ENCODE assay signal across 13 mouse cellular contexts in the genomic region with DNA sequence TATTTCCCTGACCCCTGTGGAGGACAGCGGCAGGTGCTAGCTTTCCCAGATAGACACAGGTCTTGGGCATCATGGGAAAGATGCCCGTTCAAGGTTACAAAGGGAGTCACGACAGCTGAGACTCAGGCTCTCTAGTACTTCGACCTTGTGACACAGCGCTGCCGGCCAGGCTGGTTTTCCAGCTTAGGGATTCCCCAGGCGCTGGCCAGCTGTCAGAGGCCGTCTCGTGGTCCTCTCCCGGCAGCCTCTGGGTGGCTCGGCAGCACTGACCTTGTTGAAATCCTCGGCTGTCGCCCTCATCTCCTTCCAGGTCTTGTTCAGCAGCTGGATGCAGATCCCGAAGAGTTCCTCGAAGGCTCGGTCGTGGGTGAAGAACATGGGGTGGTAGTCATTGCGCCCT. TPM values are rescaled to one million over a fixed set of nuclear protein-coding genes. Genes with fewer than 3 reads are reported as not detected.
A peak's percentile ranks its signal among the peaks of the same experiment; 100 is the strongest.
DNase-seq lines count a peak whose midpoint lies in the region; ATAC-seq lines count a peak whose summit lies in the region.
"Had no signal": no experiment of that assay in that cellular context is flagged by ENCODE, and none has a peak within 500 bp of the region (broad histone marks: within the 10 kb centered on the region; RNA-seq: fewer than 3 reads in every experiment).

No protein-coding gene starts in this region.

- no peaks in the 10 kb centered on the region for H3K4me1 ChIP-seq in kidney, embryonic 16.5 days (ENCODE audit: insufficient read depth, low read length)
- H3K4me1 ChIP-seq: embryonic facial prominence, embryonic 13.5 days; heart, embryonic 10.5 days; midbrain, embryonic 15.5 days had no signal

- H3K4me2 ChIP-seq in kidney, embryonic 16.5 days (replicated peaks; ENCODE audit: low read depth, low read length), result no peak overlapping the region
- H3K4me2 ChIP-seq: embryonic facial prominence, embryonic 13.5 days; midbrain, embryonic 15.5 days had no signal

- no peak overlapping the region for H3K4me3 ChIP-seq in kidney, embryonic 16.5 days (ENCODE audit: low read length)
- H3K4me3 ChIP-seq: embryonic facial prominence, embryonic 13.5 days; heart, embryonic 10.5 days; midbrain, embryonic 15.5 days had no signal

- no peaks in the 10 kb centered on the region for H3K27me3 ChIP-seq in kidney, embryonic 16.5 days (ENCODE audit: insufficient read depth, low read length)
- H3K27me3 ChIP-seq: embryonic facial prominence, embryonic 13.5 days; midbrain, embryonic 15.5 days had no signal

- peak; percentile 77 for DNase-seq in kidney, adult 11 months
- peak; percentile 86 for DNase-seq in adrenal gland, adult 2 months
- DNase-seq in adrenal gland, postnatal 25 days, result peak; percentile 71
- peak; percentile 60 for DNase-seq in kidney, postnatal 14 days
- no peak for DNase-seq in lung, postnatal 4 days
- no peak for DNase-seq in c-Kit-positive CD71-positive TER-119-positive erythroid progenitor cells, embryonic 14.5 days (ENCODE audit: low spot score)
- DNase-seq: cerebellum, adult 11 months; layer of hippocampus, adult 9-11 months; lung, adult 2 months had no signal

- no peak overlapping the region for H3K27ac ChIP-seq in kidney, embryonic 16.5 days (ENCODE audit: low read length)
- H3K27ac ChIP-seq: embryonic facial prominence, embryonic 13.5 days; heart, embryonic 10.5 days; midbrain, embryonic 15.5 days had no signal

- H3K9ac ChIP-seq in kidney, embryonic 16.5 days (replicated peaks; ENCODE audit: low read length), result no peak overlapping the region
- H3K9ac ChIP-seq: embryonic facial prominence, embryonic 13.5 days; midbrain, embryonic 15.5 days had no signal

- ATAC-seq in kidney, embryonic 16.5 days (ENCODE audit: low FRiP score, low TSS enrichment), result no peak
- ATAC-seq: midbrain, embryonic 15.5 days had no signal

- WGBS in kidney, embryonic 16.5 days, result 87% methylated on average over 18 of the region's 18 CpGs

- no peaks in the 10 kb centered on the region for H3K9me3 ChIP-seq in kidney, embryonic 16.5 days (ENCODE audit: low read length)
- H3K9me3 ChIP-seq: embryonic facial prominence, embryonic 13.5 days; heart, embryonic 10.5 days; midbrain, embryonic 15.5 days had no signal

- H3K36me3 ChIP-seq in kidney, embryonic 16.5 days (ENCODE audit: insufficient read depth, low read length), result peaks cover 61% of the 10 kb centered on the region

RNA-seq across cellular contexts. Expression of gene Slc35c2, which starts 8.9 kb away (rescaled TPM):
- polyA plus RNA-seq in kidney, embryonic 16.5 days (2015; fragmentation: Nextera tagmentation; extraction: Ambion mirVana), result 62.4 and 62.8 TPM in 2 replicates
- 10 to 100 TPM; 51.0 to 56.6 TPM for total RNA-seq in adrenal gland, adult 2 months (2021)
- polyA plus RNA-seq in adrenal gland, adult 2 months (2012; rRNA removed), result 87.4 and 87.6 TPM in 2 replicates
- 53.0 and 62.2 TPM in 2 replicates for total RNA-seq in adrenal gland, postnatal 25 days (2021)

RNA-seq across cellular contexts. Expression of gene Elmo2, which starts 29.7 kb away (rescaled TPM):
- polyA plus RNA-seq in kidney, embryonic 16.5 days (2015; fragmentation: Nextera tagmentation; extraction: Ambion mirVana), result 88.4 and 93.7 TPM in 2 replicates
- total RNA-seq in adrenal gland, adult 2 months (2021), result 10 to 100 TPM; 19.8 to 31.4 TPM
- 52.0 and 58.8 TPM in 2 replicates for polyA plus RNA-seq in adrenal gland, adult 2 months (2012; rRNA removed)
- 27.7 and 27.9 TPM in 2 replicates for total RNA-seq in adrenal gland, postnatal 25 days (2021)

Comparison
In these comparisons a context has a peak if more than half of its experiments do, and no peak if none do; other contexts are left out.
1. DNase-seq: peak in kidney, adult 11 months (single experiment), adrenal gland, adult 2 months (single experiment), adrenal gland, postnatal 25 days (single experiment) and kidney, postnatal 14 days (single experiment); none in lung, postnatal 4 days (0 of 2) and c-Kit-positive CD71-positive TER-119-positive erythroid progenitor cells, embryonic 14.5 days (single experiment).